Mouse (Mus musculus): ENCODE data around the gene Fam213a. TPM values are rescaled to one million over a fixed set of nuclear protein-coding genes. Genes with fewer than 3 reads are reported as not detected.
A peak's percentile ranks its signal among the peaks of the same experiment; 100 is the strongest.

The Fam213a gene
- polyA plus RNA-seq, 1 experiment from 2014 or later: 32.4 TPM

- Histone ChIP-seq H3K36me3 (ENCODE audit: control insufficient read depth, insufficient read depth, low read length) (no peaks in the 10 kb centered on the region), H3K4me1 (replicated peaks; ENCODE audit: control insufficient read depth, insufficient read depth) (no peaks in the 10 kb centered on the region), H3K9me3 (ENCODE audit: control insufficient read depth, low read length) (no peaks in the 10 kb centered on the region), H3K4me3 (ENCODE audit: low read depth, low read length) (no peak overlapping the region), H3K27me3 (ENCODE audit: control insufficient read depth, insufficient read depth, low read length) (no peaks in the 10 kb centered on the region), H3K27ac (replicated peaks) (no peak overlapping the region), H3K4me2 (replicated peaks; ENCODE audit: low read depth) (no peak overlapping the region), H3K9ac (ENCODE audit: low read length) (no peak overlapping the region)
- 78% methylated on average over 2 of the region's 2 CpGs for WGBS
- no peak for DNase-seq (ENCODE audit: low spot score)
- ATAC-seq (ENCODE audit: low FRiP score, low TSS enrichment): no peak
- TF ChIP-seq EP300 (optimal IDR thresholded peaks at IDR 0.05): no peak
- TF ChIP-seq CTCF (IDR thresholded peaks at IDR 0.05; ENCODE audit: low read depth): no peak
Observed at GRCm38 (mm10) chr14:41025087-41025486, 11.5 kb upstream of the Fam213a start.

GRCm38 (mm10) chr14:41021246-41021645 lies 7.7 kb upstream of the Fam213a start:
- 88% methylated on average over 3 of the region's 3 CpGs for WGBS
- TF ChIP-seq CTCF (IDR thresholded peaks at IDR 0.05; ENCODE audit: low read depth): no peak
- TF ChIP-seq EP300 (optimal IDR thresholded peaks at IDR 0.05): no peak
- ATAC-seq (ENCODE audit: low FRiP score, low TSS enrichment) (no peak), DNase-seq (ENCODE audit: low spot score) (no peak)
- Histone ChIP-seq H3K9ac (ENCODE audit: low read length) (no peak overlapping the region), H3K4me2 (replicated peaks; ENCODE audit: low read depth) (no peak overlapping the region), H3K4me1 (replicated peaks; ENCODE audit: control insufficient read depth, insufficient read depth) (no peaks in the 10 kb centered on the region), H3K9me3 (ENCODE audit: control insufficient read depth, low read length) (no peaks in the 10 kb centered on the region), H3K27me3 (ENCODE audit: control insufficient read depth, insufficient read depth, low read length) (no peaks in the 10 kb centered on the region), H3K36me3 (ENCODE audit: control insufficient read depth, insufficient read depth, low read length) (no peaks in the 10 kb centered on the region), H3K27ac (replicated peaks) (no peak overlapping the region), H3K4me3 (ENCODE audit: low read depth, low read length) (no peak overlapping the region)

GRCm38 (mm10) chr14:41017460-41017859 lies 3.9 kb upstream of the Fam213a start:
- DNase-seq (ENCODE audit: low spot score): no peak
- H3K9me3 ChIP-seq (ENCODE audit: control insufficient read depth, low read length): no peaks in the 10 kb centered on the region
- no peak for TF ChIP-seq CTCF (IDR thresholded peaks at IDR 0.05; ENCODE audit: low read depth)
- TF ChIP-seq EP300 (optimal IDR thresholded peaks at IDR 0.05): no peak
- H3K27me3 ChIP-seq (ENCODE audit: control insufficient read depth, insufficient read depth, low read length): no peaks in the 10 kb centered on the region
- no peak overlapping the region for H3K4me2 ChIP-seq (replicated peaks; ENCODE audit: low read depth)
- H3K4me3 ChIP-seq (ENCODE audit: low read depth, low read length): no peak overlapping the region
- no peak overlapping the region for H3K9ac ChIP-seq (ENCODE audit: low read length)
- no peak overlapping the region for H3K27ac ChIP-seq (replicated peaks)
- peak; percentile 59 for ATAC-seq (ENCODE audit: low FRiP score, low TSS enrichment)
- H3K4me1 ChIP-seq (replicated peaks; ENCODE audit: control insufficient read depth, insufficient read depth): peaks cover 9% of the 10 kb centered on the region
- no peaks in the 10 kb centered on the region for H3K36me3 ChIP-seq (ENCODE audit: control insufficient read depth, insufficient read depth, low read length)
- 35% methylated on average over 5 of the region's 5 CpGs for WGBS

GRCm38 (mm10) chr14:41014701-41015240 lies 1.2 kb upstream of the Fam213a start:
- Histone ChIP-seq H3K4me2 (replicated peaks; ENCODE audit: low read depth) (no peak overlapping the region), H3K36me3 (ENCODE audit: control insufficient read depth, insufficient read depth, low read length) (no peaks in the 10 kb centered on the region), H3K4me1 (replicated peaks; ENCODE audit: control insufficient read depth, insufficient read depth) (peaks cover 9% of the 10 kb centered on the region), H3K9ac (ENCODE audit: low read length) (no peak overlapping the region), H3K9me3 (ENCODE audit: control insufficient read depth, low read length) (no peaks in the 10 kb centered on the region), H3K4me3 (ENCODE audit: low read depth, low read length) (no peak overlapping the region), H3K27ac (replicated peaks) (no peak overlapping the region), H3K27me3 (ENCODE audit: control insufficient read depth, insufficient read depth, low read length) (no peaks in the 10 kb centered on the region)
- TF ChIP-seq EP300 (optimal IDR thresholded peaks at IDR 0.05) (no peak), CTCF (IDR thresholded peaks at IDR 0.05; ENCODE audit: low read depth) (no peak)
- ATAC-seq (ENCODE audit: low FRiP score, low TSS enrichment) (no peak), DNase-seq (ENCODE audit: low spot score) (no peak)
- 52% methylated on average over 5 of the region's 5 CpGs for WGBS

GRCm38 (mm10) chr14:41013143-41013542 lies 445 bp downstream of the Fam213a start:
- TF ChIP-seq CTCF (IDR thresholded peaks at IDR 0.05; ENCODE audit: low read depth) (no peak), EP300 (optimal IDR thresholded peaks at IDR 0.05) (no peak)
- ATAC-seq (ENCODE audit: low FRiP score, low TSS enrichment): no peak
- H3K4me2 ChIP-seq (replicated peaks; ENCODE audit: low read depth): peak overlapping the region; percentile 97
- H3K9ac ChIP-seq (ENCODE audit: low read length): peak overlapping the region; percentile 69
- no peak for DNase-seq (ENCODE audit: low spot score)
- H3K27ac ChIP-seq (replicated peaks): 0 out of 2 replicates have a peak overlapping the region, but pooled peaks have one; percentile 40
- H3K27me3 ChIP-seq (ENCODE audit: control insufficient read depth, insufficient read depth, low read length): no peaks in the 10 kb centered on the region
- peaks cover 11% of the 10 kb centered on the region for H3K4me1 ChIP-seq (replicated peaks; ENCODE audit: control insufficient read depth, insufficient read depth)
- no peaks in the 10 kb centered on the region for H3K9me3 ChIP-seq (ENCODE audit: control insufficient read depth, low read length)
- peak overlapping the region; percentile 53 for H3K4me3 ChIP-seq (ENCODE audit: low read depth, low read length)
- H3K36me3 ChIP-seq (ENCODE audit: control insufficient read depth, insufficient read depth, low read length): no peaks in the 10 kb centered on the region
- WGBS: 12% methylated on average over 9 of the region's 9 CpGs

GRCm38 (mm10) chr14:41011916-41012315 lies 1.7 kb downstream of the Fam213a start:
- ATAC-seq (ENCODE audit: low FRiP score, low TSS enrichment) (no peak), DNase-seq (ENCODE audit: low spot score) (no peak)
- 58% methylated on average over 3 of the region's 3 CpGs for WGBS
- peaks cover 15% of the 10 kb centered on the region for H3K4me1 ChIP-seq (replicated peaks; ENCODE audit: control insufficient read depth, insufficient read depth)
- TF ChIP-seq EP300 (optimal IDR thresholded peaks at IDR 0.05) (no peak), CTCF (IDR thresholded peaks at IDR 0.05; ENCODE audit: low read depth) (no peak)
- H3K36me3 ChIP-seq (ENCODE audit: control insufficient read depth, insufficient read depth, low read length): no peaks in the 10 kb centered on the region
- H3K4me2 ChIP-seq (replicated peaks; ENCODE audit: low read depth): no peak overlapping the region
- H3K4me3 ChIP-seq (ENCODE audit: low read depth, low read length): no peak overlapping the region
- no peaks in the 10 kb centered on the region for H3K27me3 ChIP-seq (ENCODE audit: control insufficient read depth, insufficient read depth, low read length)
- no peak overlapping the region for H3K9ac ChIP-seq (ENCODE audit: low read length)
- no peak overlapping the region for H3K27ac ChIP-seq (replicated peaks)
- H3K9me3 ChIP-seq (ENCODE audit: control insufficient read depth, low read length): no peaks in the 10 kb centered on the region
